Mouse (Mus musculus): ENCODE data around the gene Dusp3. TPM values are rescaled to one million over a fixed set of nuclear protein-coding genes. Genes with fewer than 3 reads are reported as not detected.

Dusp3 gene
- total RNA-seq, 4 experiments from 2014 or later = 107 to 186 (median 147) TPM

DNA sequence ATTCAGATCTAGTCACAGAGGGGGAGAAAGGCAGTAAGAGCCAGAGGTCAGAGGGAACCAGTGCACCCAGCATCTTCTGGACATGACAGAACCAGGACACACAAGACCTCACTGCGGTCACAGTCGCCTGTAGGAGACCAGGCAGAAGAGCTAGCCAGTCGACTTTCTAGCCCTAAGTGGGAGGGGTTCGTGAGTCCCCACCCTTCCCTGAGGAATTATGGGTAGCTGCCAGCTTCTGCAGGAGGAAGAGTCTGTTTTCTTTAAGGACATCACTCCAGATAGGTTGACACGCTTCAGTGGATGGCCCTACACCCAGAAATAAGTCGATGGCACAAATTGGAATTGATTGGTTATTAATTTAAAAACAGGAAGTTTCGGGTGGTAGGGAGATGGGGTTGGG, 50.4 kb downstream of the Dusp3 start:
- DNase-seq (ENCODE audit: low spot score) = no peak

- no peak for DNase-seq (ENCODE audit: low spot score)
Measured at GRCm38 (mm10) chr11:101935743-101936142, 51.1 kb downstream of the Dusp3 start.

DNA sequence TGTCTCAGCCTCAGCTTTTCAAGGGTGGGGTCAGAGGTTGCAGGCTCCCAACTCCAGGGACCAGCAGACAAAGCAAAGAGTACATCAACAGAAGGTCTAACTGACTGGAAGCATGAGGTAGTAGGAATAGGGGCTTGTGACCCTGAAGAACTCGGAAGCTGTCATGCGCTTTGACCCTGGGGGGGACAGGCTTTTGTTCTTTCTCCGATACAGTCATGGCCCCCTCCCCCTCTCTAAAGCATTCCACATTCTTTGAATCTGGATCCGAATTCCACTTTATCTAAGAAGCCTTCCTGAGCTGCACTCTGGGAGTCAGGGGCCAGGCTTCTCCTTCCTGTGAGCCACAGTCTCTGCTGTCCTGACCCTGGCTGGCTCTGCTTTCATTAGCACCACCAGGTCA, 54.8 kb downstream of the Dusp3 start:
- no peak for DNase-seq (ENCODE audit: low spot score)

- DNase-seq (ENCODE audit: low spot score) = no peak
Measured at GRCm38 (mm10) chr11:101928030-101928762, 58.6 kb downstream of the Dusp3 start.

DNA sequence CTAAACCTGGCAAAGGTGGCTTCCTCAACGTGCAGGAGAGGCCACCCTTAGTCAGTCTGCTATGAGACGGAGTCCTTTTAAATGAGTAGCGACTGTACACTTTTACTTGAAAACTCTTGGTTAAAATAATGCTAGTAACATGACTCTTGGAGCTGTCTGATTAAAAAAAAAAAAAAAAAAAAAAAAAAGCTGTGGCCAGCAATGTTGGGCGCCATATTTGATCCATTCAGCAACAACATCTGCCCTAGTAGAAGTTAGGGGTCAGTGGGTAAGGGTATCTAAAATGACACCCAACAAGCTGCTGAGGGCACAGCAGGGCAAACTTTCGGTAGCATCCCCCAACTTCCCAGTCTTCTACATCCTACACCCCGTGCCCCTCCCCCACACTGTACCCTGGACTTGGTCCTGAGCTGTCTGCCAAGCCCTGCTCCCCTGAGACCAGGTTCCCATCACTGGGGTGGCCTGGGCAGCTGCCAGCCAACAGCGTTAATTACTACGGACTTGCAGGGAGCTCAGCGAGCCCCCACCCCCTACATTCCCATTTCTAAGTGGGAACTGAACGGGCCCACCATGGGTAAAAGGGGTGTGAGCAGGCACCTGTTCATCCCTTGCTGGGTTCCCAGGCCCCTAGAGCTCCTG, 59.7 kb downstream of the Dusp3 start:
- DNase-seq (ENCODE audit: low spot score) = no peak

DNA sequence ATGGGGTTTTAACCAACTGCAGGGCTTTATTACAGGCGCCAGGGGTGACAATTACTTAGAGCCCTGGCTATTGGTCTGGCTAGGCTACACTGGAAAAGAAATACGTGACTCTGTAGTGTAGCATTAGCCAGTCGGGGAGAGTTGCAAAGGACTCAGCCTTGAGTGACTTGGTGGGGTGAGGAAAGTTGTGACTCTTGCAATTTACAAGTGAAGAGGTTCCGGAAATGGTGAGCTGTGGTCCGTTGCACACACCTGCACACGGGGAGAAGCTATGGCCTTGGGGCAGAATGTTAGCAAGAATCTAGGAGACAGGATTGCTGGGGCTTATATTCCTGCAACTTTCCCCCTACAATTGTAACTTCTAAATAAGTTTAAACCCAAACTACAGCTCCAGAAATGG, 61.2 kb downstream of the Dusp3 start:
- DNase-seq (ENCODE audit: low spot score) = no peak

GRCm38 (mm10) chr11:101924441-101924976, 62.3 kb downstream of the Dusp3 start:
- no peak for DNase-seq (ENCODE audit: low spot score)

GRCm38 (mm10) chr11:101923988-101924387, 62.8 kb downstream of the Dusp3 start:
- no peak for DNase-seq (ENCODE audit: low spot score)

GRCm38 (mm10) chr11:101921361-101921952, 65.4 kb downstream of the Dusp3 start:
- DNase-seq (ENCODE audit: low spot score) = peak; percentile 46

Other genes starting within 250 kb of the Dusp3 start
- gene Etv4, start 201.6 kb downstream of the Dusp3 start, total RNA-seq (2022) = under 1 TPM in 2 of 4 experiments, not detected in 2; 0.68 to 0.86 TPM
- 1 to 10 TPM; 3.7 to 6.6 (median 6.3) TPM for gene Meox1, start 92.6 kb downstream of the Dusp3 start, total RNA-seq (2022)
- 1 to 10 TPM in 3 of 4 experiments, under 1 TPM in 1; 0.65 to 1.9 (median 1.2) TPM for gene Sost, start 20.0 kb downstream of the Dusp3 start, total RNA-seq (2022)
- gene Cfap97d1, start 2.7 kb downstream of the Dusp3 start, total RNA-seq (2022) = not detected
- 1 to 10 TPM in 3 of 4 experiments, under 1 TPM in 1; 0.92 to 2.6 (median 1.5) TPM for gene Mpp3, start 41.4 kb upstream of the Dusp3 start, total RNA-seq (2022)
- 10 to 100 TPM; 56.7 to 79.2 (median 64.0) TPM for gene Cd300lg, start 54.5 kb upstream of the Dusp3 start, total RNA-seq (2022)
- gene Mpp2, start 101.5 kb upstream of the Dusp3 start, total RNA-seq (2022) = 1 to 10 TPM; 2.6 to 4.7 (median 4.3) TPM
- gene Ppy, start 114.3 kb upstream of the Dusp3 start, total RNA-seq (2022) = not detected
- not detected for gene Pyy, start 120.8 kb upstream of the Dusp3 start, total RNA-seq (2022)
- under 1 TPM; 0.14 to 0.30 (median 0.22) TPM for gene Nags, start 158.5 kb upstream of the Dusp3 start, total RNA-seq (2022)
- gene Tmem101, start 169.4 kb upstream of the Dusp3 start, total RNA-seq (2022) = 10 to 100 TPM; 12.7 to 15.5 (median 14.9) TPM
- gene Lsm12, start 198.3 kb upstream of the Dusp3 start, total RNA-seq (2022) = 10 to 100 TPM; 45.4 to 51.9 (median 48.8) TPM
- gene G6pc3, start 202.6 kb upstream of the Dusp3 start, total RNA-seq (2022) = 10 to 100 TPM; 52.2 to 60.3 (median 58.6) TPM
- 100 to 1,000 TPM; 114 to 136 (median 121) TPM for gene Hdac5, start 243.2 kb upstream of the Dusp3 start, total RNA-seq (2022)